Mouse (Mus musculus) liver, adult 2 months (tissue): Measurements from ENCODE around the gene Timm13.

Source experiments
- CTCF ChIP-seq: fragments of 200-500 bp; IDR thresholded peaks from 2 replicates; pipeline ENCODE4 v1.5.1; 2011; ENCODE audit warnings: low read depth, low read length, control low read depth
- POLR2A ChIP-seq: fragments of 200-500 bp; IDR thresholded peaks from 2 replicates; pipeline ENCODE4 v1.6.1; 2011; ENCODE audit warnings: low read length, control low read depth; ENCODE audit not compliant: insufficient read depth; ENCODE audit errors: extremely low read depth

GRCm38 (mm10) chr10:80946684-80947437 is 46.1 kb upstream of the Timm13 start:
- TF ChIP-seq POLR2A (no peak), CTCF (peak; percentile 56; the same call in 1 of the 2 replicates)
